Mouse (Mus musculus): ENCODE measurements around the gene Rad50.

DNA sequence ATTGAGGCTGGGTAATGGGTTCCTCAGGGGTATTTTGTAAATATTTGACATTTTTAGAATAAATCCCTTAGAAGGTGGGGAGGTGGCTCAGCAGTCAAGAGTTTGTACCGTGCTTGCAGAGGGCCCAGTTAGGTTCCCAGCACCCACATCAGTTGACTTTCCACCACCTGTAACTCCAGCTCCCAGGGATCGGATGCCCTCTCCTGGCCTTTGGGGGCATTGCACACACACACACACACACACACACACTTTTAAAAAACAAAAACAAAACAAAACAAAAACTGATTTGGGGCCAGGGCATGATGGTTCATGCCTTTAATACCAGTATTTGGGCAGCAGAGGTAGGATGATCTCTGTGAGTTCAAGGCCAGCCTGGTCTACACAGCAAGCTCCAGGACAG, 83.0 kb downstream of the Rad50 start:
- TF ChIP-seq CTCF (IDR thresholded peaks at IDR 0.05; ENCODE audit: insufficient read depth, low read length) (no peak), POLR2A (IDR thresholded peaks at IDR 0.05; ENCODE audit: borderline replicate concordance, extremely low read depth, low read depth, low read length) (no peak)
